Mouse (Mus musculus) heart, embryonic 15.5 days (tissue): ENCODE measurements at regions not wholly inside any gene's neighbourhood (a gene's known extent, or its start where the extent isn't known, plus 50 kb on each side); places are given as distances from the start of the nearest gene placed in this dataset. TPM values are rescaled to one million over a fixed set of nuclear protein-coding genes. Genes with fewer than 3 reads are reported as not detected.

ENCODE experiments used
- microRNA-seq: library from miRNA; unstranded; fragments of <30 nt; microRNA quantifications from one replicate; pipeline ENCODE4, GENCODE M21; 2016

Small RNA genes lying in the stretch of these regions (microRNA-seq; reads per million reads assigned to microRNA genes)
- gene Gm25247 = not detected
